Mouse (Mus musculus) liver, embryonic 15.5 days (tissue): ENCODE measurements around the gene Glt8d2. TPM values are rescaled to one million over a fixed set of nuclear protein-coding genes. Genes with fewer than 3 reads are reported as not detected.
A peak's percentile ranks its signal among the peaks of the same experiment; 100 is the strongest.

Source experiments
- ATAC-seq: fragments of 200-750 bp; cut with Nextera tagmentation; 2 replicates; pipeline ENCODE4 v1.8.0; 2017; ENCODE audit warnings: moderate number of reproducible peaks, mild to moderate bottlenecking, moderate library complexity; ENCODE audit not compliant: insufficient read depth
- H3K27ac ChIP-seq: fragments of 300-500 bp; sonication (generic); replicated peaks from 2 replicates; pipeline ENCODE4 v1.5.1; 2015; ENCODE audit warnings: mild to moderate bottlenecking, inconsistent platforms
- H3K27me3 ChIP-seq: fragments of 300-500 bp; sonication (generic); 2 replicates; pipeline ENCODE4 v1.6.1; 2015; ENCODE audit warnings: mild to moderate bottlenecking, inconsistent platforms
- H3K36me3 ChIP-seq: fragments of 300-500 bp; sonication (generic); replicated peaks from 2 replicates; pipeline ENCODE4 v1.6.1; 2015; ENCODE audit warnings: moderate library complexity, mild to moderate bottlenecking, inconsistent platforms
- H3K4me1 ChIP-seq: fragments of 300-500 bp; sonication (generic); replicated peaks from 2 replicates; pipeline ENCODE4 v1.6.1; 2015; ENCODE audit warnings: inconsistent platforms
- H3K4me2 ChIP-seq: fragments of 300-500 bp; sonication (generic); 2 replicates; pipeline ENCODE4 v1.6.1; 2015; ENCODE audit warnings: moderate library complexity, mild to moderate bottlenecking, inconsistent platforms
- H3K4me3 ChIP-seq: fragments of 300-500 bp; sonication (generic); replicated peaks from 2 replicates; pipeline ENCODE4 v1.5.1; 2015; ENCODE audit warnings: mild to moderate bottlenecking, inconsistent platforms
- H3K9ac ChIP-seq: fragments of 300-500 bp; sonication (generic); 2 replicates; pipeline ENCODE4 v1.6.1; 2015; ENCODE audit warnings: moderate library complexity, mild to moderate bottlenecking, inconsistent platforms
- H3K9me3 ChIP-seq: fragments of 300-500 bp; sonication (generic); replicated peaks from 2 replicates; pipeline ENCODE4 v1.6.1; 2016; ENCODE audit warnings: inconsistent platforms
- WGBS: fragments of 180-500 bp; shearing (Covaris S2); methylation state at CpG from one replicate; pipeline ENCODE4 v1.1.7; 2015; ENCODE audit warnings: mixed read lengths; ENCODE audit not compliant: insufficient replicate concordance; 5-methylcytosine and 5-hydroxymethylcytosine counted together
- polyA plus RNA-seq: library from polyadenylated mRNA; unstranded; fragments of >200 nt; fragmentation: Nextera tagmentation; extraction: Ambion mirVana; gene quantifications from 2 replicates; pipeline ENCODE4 v1.2.1, GENCODE M21; 2015

Gene Glt8d2
- polyA plus RNA-seq, 1 experiment from 2014 or later, result 0.63 TPM

DNA sequence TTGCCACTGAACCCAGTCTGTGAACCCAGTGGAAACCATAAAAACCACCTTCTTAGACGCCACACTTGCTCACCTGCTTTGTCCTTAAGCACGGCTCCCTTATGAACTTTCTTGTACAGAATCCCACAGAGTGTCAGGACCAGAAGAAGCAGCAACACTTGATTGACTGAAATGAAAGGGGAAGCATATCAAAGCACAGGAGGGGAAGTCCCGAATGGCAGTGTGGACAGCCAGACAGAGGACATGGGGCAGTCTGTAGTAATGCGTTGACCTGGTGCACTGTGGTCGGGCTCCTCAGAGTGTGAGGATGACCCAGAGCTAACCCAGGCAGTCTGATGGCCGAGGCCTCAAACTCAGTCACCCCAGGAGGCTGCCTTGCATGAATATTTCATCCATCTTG, 20.2 kb downstream of the Glt8d2 start:
- WGBS, result 46% methylated on average over 6 of the region's 6 CpGs
- no peak for ATAC-seq
- 0 out of 2 replicates have a peak, but pooled peaks cover 7% of the 10 kb centered on the region for H3K4me1 ChIP-seq
- H3K4me2 ChIP-seq, result no peak overlapping the region
- no peaks in the 10 kb centered on the region for H3K36me3 ChIP-seq
- no peak overlapping the region for H3K9ac ChIP-seq
- no peak overlapping the region for H3K4me3 ChIP-seq
- H3K27ac ChIP-seq, result no peak overlapping the region
- H3K27me3 ChIP-seq, result no peaks in the 10 kb centered on the region
- H3K9me3 ChIP-seq, result no peaks in the 10 kb centered on the region

DNA sequence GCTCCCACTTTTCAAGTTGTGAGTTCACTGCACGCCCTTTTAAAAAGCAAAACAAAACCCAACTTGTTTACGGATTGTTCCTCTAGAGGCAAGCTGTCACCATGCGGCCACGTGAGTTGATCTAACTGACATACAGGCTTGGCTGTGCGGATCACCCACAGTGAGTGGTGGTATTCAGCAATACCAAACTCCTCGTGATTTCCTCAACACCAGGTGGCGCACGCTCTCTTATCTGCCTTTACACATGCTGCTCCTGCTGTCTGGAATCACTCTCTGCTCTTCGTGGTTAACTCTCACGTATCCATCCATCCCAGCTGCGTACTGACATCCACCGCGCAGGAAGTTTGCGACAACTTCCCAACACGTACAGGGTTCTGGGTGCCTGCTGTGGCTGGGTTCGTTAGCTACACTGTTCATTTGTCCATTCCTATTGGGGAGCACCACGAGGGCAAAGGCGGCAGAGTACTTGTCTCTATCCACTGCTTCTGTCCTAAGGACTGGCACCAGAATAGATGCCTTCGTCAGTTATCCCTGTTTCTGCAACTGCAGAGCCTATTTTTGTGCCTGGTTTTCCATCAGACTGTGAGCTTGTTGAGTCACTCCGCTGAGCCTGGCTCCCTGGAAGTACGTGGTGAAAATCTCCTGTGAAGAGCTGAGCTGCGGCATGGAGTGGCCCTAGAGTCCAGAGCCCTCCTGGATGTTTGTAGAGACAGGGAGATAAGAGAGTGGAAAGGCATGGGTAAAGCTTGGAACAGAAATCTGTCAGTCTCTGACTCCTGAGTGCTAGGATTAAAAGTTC, 23.8 kb downstream of the Glt8d2 start:
- H3K4me2 ChIP-seq, result peak overlapping the region; percentile 43
- ATAC-seq, result peak; percentile 74
- no peaks in the 10 kb centered on the region for H3K9me3 ChIP-seq
- H3K27me3 ChIP-seq, result no peaks in the 10 kb centered on the region
- H3K27ac ChIP-seq, result no peak overlapping the region
- WGBS, result 16% methylated on average over 22 of the region's 22 CpGs
- 0 out of 2 replicates have a peak, but pooled peaks cover 7% of the 10 kb centered on the region for H3K4me1 ChIP-seq
- H3K4me3 ChIP-seq, result no peak overlapping the region
- H3K9ac ChIP-seq, result no peak overlapping the region
- no peaks in the 10 kb centered on the region for H3K36me3 ChIP-seq

DNA sequence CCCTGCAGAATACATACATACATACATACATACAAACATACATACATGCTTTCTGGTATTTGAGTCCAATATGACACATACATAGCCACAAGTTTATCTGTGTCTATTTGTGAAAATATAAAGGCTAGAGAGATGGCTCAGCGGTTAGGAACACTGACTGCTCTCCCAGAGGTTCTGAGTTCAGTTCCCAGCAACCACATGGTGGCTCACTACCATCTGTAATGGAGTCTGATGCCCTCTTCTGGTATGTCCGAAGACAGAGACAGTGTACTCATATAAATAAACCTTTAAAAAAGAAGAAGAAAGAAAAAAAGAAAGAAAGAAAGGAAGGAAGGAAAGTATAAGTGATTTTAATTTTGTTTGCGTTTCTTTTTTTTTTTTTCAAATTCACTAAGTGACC, 24.5 kb downstream of the Glt8d2 start:
- H3K27me3 ChIP-seq, result no peaks in the 10 kb centered on the region
- H3K4me1 ChIP-seq, result 0 out of 2 replicates have a peak, but pooled peaks cover 7% of the 10 kb centered on the region
- 50% methylated on average over 3 of the region's 3 CpGs for WGBS
- no peaks in the 10 kb centered on the region for H3K9me3 ChIP-seq
- no peaks in the 10 kb centered on the region for H3K36me3 ChIP-seq
- no peak overlapping the region for H3K4me2 ChIP-seq
- H3K27ac ChIP-seq, result no peak overlapping the region
- H3K4me3 ChIP-seq, result no peak overlapping the region
- no peak overlapping the region for H3K9ac ChIP-seq
- no peak for ATAC-seq

DNA sequence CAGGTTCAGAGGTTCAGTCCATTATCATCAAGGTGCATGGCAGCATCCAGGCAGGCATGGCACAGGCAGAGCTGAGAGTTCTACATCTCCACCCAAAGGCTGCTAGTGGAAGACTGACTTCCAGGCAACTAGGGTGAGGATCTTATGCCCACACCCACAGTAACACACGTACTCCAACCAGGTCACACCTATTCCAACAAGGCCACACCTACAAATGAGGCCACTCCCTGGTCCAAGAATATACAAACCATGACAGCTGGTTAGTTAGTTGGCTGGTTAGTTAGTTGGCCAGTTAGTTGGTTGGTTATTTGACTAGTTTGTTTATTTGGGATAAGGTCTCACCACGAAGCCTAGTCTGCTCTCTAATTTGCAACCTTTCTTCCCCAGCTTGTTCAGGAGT, 27.2 kb downstream of the Glt8d2 start:
- Histone ChIP-seq H3K9me3 (no peaks in the 10 kb centered on the region), H3K27me3 (no peaks in the 10 kb centered on the region)
- 62% methylated on average over 2 of the region's 2 CpGs for WGBS

DNA sequence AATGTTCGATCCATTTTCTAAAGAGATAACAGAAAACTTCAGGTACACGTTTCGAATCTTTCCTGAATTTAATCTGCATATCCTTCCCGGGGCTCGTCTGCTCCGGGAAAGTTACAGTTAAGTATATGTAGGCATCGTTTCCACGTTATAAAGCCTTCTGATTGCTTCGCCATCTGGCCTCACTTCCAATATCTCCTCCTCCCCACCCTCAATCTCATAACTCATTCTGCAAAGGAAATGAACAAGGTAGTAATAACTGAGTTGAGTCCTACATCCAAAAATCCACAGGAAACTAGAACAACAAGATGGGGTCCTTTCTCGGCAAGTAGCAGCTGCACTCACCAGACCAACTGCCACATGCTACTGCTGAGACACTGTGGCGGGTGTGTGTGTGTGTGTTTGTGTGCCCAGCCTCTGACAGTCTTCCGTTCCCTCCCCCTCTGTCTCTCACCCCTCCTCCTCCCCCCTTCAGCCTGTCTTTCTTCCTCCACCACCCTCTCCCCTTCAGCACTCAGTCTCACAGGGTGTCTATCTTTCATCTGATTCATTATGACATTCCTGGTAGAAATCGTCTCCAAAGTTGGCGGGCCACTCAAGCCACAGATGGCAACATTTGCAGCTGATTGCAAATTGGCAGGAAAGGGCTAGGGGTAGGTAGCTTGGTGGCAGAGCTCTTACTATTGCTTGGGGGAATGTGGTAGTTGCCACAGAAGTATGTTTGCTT, 28.0 kb downstream of the Glt8d2 start:
- no peak overlapping the region for H3K9ac ChIP-seq
- no peaks in the 10 kb centered on the region for H3K27me3 ChIP-seq
- 62% methylated on average over 14 of the region's 14 CpGs for WGBS
- no peak overlapping the region for H3K27ac ChIP-seq
- no peaks in the 10 kb centered on the region for H3K9me3 ChIP-seq
- ATAC-seq, result no peak
- 0 out of 2 replicates have a peak, but pooled peaks cover 7% of the 10 kb centered on the region for H3K4me1 ChIP-seq
- no peak overlapping the region for H3K4me2 ChIP-seq
- no peaks in the 10 kb centered on the region for H3K36me3 ChIP-seq
- H3K4me3 ChIP-seq, result no peak overlapping the region

More for the DNA sequence above, 27.2 kb downstream of the Glt8d2 start:
- no peak for ATAC-seq
- Histone ChIP-seq H3K4me3 (no peak overlapping the region), H3K27ac (no peak overlapping the region), H3K36me3 (no peaks in the 10 kb centered on the region), H3K4me1 (0 out of 2 replicates have a peak, but pooled peaks cover 7% of the 10 kb centered on the region), H3K4me2 (no peak overlapping the region), H3K9ac (no peak overlapping the region)

DNA sequence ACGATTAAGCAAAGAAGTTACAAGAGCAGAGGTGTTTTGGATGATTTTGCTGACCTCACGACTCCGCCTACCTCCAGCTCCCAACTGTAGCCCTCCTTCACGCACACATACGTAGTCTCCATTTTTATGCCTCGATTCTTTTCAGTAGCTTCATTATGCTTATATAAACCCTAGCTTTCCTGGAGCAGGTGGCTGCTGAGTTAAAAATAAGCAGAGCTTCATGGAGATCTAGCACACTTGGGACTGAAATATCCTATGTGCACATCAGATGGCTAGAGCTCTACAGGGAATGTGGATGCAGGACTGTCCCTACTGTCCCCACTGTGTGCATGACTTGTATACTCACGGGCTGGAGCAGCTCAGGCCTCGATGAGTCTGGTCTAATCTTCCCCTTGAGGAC, 28.6 kb downstream of the Glt8d2 start:
- Histone ChIP-seq H3K36me3 (no peaks in the 10 kb centered on the region), H3K4me1 (0 out of 2 replicates have a peak, but pooled peaks cover 6% of the 10 kb centered on the region), H3K27ac (no peak overlapping the region), H3K9ac (no peak overlapping the region), H3K9me3 (no peaks in the 10 kb centered on the region), H3K4me3 (no peak overlapping the region), H3K4me2 (no peak overlapping the region), H3K27me3 (no peaks in the 10 kb centered on the region)
- ATAC-seq, result no peak
- 72% methylated on average over 8 of the region's 8 CpGs for WGBS

DNA sequence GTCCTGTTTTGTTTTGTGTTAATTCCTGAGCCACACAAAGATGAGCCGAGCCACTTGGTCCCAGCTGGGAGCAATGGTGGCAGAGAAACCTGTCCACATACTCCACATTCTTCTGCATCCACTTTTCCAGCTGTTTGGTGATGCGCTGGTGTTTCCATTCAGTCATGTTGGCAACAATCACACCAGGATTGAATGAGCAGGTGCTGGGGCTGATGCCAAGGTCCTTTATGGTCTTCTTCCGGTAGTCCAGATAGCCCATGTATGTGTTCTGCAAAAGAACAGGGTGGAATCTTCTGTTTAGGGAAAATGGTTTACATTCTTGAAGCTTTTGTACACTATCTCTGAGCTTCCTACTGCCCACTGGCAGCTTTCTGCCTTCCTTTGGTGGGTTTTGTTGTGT, 35.9 kb downstream of the Glt8d2 start:
- Histone ChIP-seq H3K27me3 (no peaks in the 10 kb centered on the region), H3K4me3 (no peak overlapping the region), H3K4me2 (no peak overlapping the region), H3K4me1 (no peaks in the 10 kb centered on the region), H3K36me3 (peaks cover 12% of the 10 kb centered on the region), H3K27ac (no peak overlapping the region), H3K9ac (no peak overlapping the region), H3K9me3 (no peaks in the 10 kb centered on the region)
- 76% methylated on average over 3 of the region's 3 CpGs for WGBS
- ATAC-seq, result no peak

DNA sequence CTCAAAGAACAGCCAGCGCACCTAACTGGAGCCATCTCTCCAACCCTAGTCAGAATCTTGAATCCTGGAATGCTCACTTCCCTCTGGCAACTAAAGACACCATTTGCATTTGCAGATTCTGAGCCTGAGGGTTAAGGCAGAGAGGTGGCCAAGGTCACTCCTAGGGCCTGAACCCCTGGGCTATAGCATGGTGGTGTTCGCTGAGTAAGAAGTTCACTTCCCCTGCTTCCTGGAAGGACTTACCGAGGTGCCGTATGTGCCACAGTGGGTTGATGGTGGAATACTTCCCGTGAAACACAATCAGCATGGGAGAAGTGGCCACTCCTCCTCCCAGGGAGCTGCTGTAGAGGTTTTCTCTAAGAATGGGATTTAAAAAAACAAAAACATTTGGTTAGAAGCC, 37.8 kb downstream of the Glt8d2 start:
- WGBS, result 59% methylated on average over 5 of the region's 5 CpGs
- ATAC-seq, result no peak

DNA sequence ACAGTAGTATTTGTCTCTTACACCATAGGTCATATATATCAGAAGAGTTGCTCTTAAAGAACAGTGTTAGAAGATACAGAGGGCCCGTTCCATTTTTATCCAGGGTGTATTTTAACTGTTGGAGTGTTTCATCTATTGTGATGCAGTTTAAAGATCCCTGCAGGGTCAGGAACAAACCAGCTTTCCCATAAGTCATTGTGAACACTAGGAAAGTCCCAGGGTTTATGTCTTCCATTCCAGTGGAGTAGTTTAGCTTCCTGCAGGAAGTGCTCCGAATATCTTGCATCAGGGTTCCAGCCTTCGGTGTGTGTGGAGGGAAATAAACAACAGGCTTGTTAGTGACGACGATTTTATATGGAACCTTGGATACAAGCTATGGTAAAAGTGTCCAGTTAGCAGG, 39.2 kb downstream of the Glt8d2 start:
- H3K4me1 ChIP-seq, result no peaks in the 10 kb centered on the region
- H3K27me3 ChIP-seq, result no peaks in the 10 kb centered on the region
- 80% methylated on average over 5 of the region's 5 CpGs for WGBS
- no peak overlapping the region for H3K4me2 ChIP-seq
- H3K36me3 ChIP-seq, result peaks cover 28% of the 10 kb centered on the region
- no peak for ATAC-seq
- no peak overlapping the region for H3K27ac ChIP-seq
- H3K4me3 ChIP-seq, result no peak overlapping the region
- no peak overlapping the region for H3K9ac ChIP-seq
- H3K9me3 ChIP-seq, result no peaks in the 10 kb centered on the region

More for the DNA sequence above, 37.8 kb downstream of the Glt8d2 start:
- Histone ChIP-seq H3K27me3 (no peaks in the 10 kb centered on the region), H3K36me3 (peaks cover 19% of the 10 kb centered on the region), H3K9me3 (no peaks in the 10 kb centered on the region), H3K4me3 (no peak overlapping the region), H3K4me1 (no peaks in the 10 kb centered on the region), H3K27ac (no peak overlapping the region), H3K9ac (no peak overlapping the region), H3K4me2 (no peak overlapping the region)

DNA sequence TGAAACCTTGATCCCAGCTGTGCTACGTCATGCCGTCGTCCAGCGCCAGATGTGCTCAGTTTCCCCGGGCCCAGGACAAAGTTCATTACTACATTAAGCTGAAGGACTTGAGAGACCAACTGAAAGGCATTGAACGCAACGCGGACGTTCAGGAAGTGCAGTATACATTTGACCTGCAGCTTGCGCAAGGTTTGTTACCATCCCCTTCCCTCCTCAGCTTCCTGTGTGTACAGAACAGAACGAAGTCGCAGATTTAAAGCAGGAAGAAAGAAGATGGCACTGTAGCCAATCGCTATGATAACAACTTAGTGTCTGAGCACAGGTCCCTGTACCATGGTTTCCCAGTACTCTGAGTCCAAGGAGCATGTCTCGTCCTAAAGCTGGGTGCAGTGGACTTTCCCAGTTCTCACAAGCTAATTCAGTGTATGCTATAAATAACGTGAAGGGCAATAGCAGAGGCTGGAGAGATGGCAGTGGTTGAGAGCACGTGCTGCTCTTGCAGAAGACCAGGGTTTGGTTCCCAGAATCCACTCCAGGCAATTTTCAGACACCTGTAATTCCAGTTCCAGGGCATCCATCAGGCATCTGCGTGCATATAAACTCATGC, 43.1 kb downstream of the Glt8d2 start:
- ATAC-seq, result no peak
- 68% methylated on average over 17 of the region's 17 CpGs for WGBS
- H3K36me3 ChIP-seq, result peaks cover 56% of the 10 kb centered on the region

DNA sequence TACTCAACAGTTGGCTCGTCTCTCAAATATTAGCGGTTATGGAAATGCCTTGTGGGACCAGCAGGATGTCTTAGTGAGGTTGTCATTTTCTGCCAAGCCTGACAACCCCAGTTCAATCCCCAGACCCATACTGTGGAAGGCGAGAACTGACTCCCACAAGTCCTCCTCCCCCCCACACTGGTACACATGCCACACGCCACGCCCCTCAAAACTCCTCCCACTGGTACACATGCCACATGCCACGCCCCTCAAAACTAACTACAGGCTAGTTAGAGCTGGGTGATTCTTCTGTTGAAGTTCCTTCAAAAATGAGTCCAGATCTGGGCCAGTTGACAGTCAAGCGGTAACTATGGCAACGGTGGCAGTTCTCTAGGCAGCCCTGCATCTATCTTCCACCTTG, 44.4 kb downstream of the Glt8d2 start:
- H3K4me2 ChIP-seq, result no peak overlapping the region
- no peak for ATAC-seq
- no peak overlapping the region for H3K9ac ChIP-seq
- no peaks in the 10 kb centered on the region for H3K4me1 ChIP-seq
- peaks cover 63% of the 10 kb centered on the region for H3K36me3 ChIP-seq
- H3K4me3 ChIP-seq, result no peak overlapping the region
- 84% methylated on average over 8 of the region's 8 CpGs for WGBS
- no peaks in the 10 kb centered on the region for H3K27me3 ChIP-seq
- no peaks in the 10 kb centered on the region for H3K9me3 ChIP-seq
- H3K27ac ChIP-seq, result no peak overlapping the region

More for the DNA sequence above, 43.1 kb downstream of the Glt8d2 start:
- Histone ChIP-seq H3K4me2 (no peak overlapping the region), H3K9ac (no peak overlapping the region), H3K27me3 (no peaks in the 10 kb centered on the region), H3K4me3 (no peak overlapping the region), H3K4me1 (no peaks in the 10 kb centered on the region), H3K9me3 (no peaks in the 10 kb centered on the region), H3K27ac (no peak overlapping the region)
